Mouse (Mus musculus) olfactory bulb, adult 2 months (tissue): Measurements from ENCODE around the gene Pcp4.

Experiments used
- CTCF ChIP-seq: fragments of 200-500 bp; IDR thresholded peaks from 2 replicates; pipeline ENCODE4 v1.5.1; 2012; ENCODE audit warnings: low read depth, mild to moderate bottlenecking, low read length, moderate library complexity; ENCODE audit not compliant: insufficient read depth
- POLR2A ChIP-seq: fragments of 200-500 bp; IDR thresholded peaks from 2 replicates; pipeline ENCODE4 v1.6.1; 2012; ENCODE audit warnings: mild to moderate bottlenecking, low read depth, low read length, moderate library complexity; ENCODE audit not compliant: insufficient read depth

DNA sequence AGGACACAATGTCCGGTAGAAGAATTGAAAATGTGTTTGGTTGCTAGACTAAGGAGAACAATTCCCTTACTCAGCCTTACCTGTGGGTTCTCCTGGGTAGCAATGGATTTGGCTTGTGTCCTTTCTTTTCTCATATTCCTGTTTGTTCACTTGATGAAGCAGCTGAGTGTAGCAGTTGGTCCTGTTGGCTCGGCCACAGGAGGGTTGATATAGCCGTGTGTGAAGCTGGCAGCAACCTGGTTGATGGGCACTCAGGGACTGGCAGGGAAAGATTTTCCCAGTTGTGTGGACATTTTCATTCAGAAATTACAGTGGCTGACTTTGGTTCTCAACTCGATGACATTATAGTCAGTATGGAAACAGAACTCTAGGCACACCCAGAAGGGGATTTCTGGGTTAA is 14.4 kb downstream of the Pcp4 start:
- no peak for TF ChIP-seq CTCF
- TF ChIP-seq POLR2A, result no peak
